Mouse (Mus musculus) C2C12 (cell line): ENCODE measurements around the gene Nmnat3. TPM values are rescaled to one million over a fixed set of nuclear protein-coding genes. Genes with fewer than 3 reads are reported as not detected.

Source experiments
- H3K27me3 ChIP-seq: one replicate; pipeline ENCODE4 v1.6.1; 2011; ENCODE audit not compliant: control insufficient read depth, insufficient read depth, insufficient read length
- H3K36me3 ChIP-seq: one replicate; pipeline ENCODE4 v1.6.1; 2011; ENCODE audit not compliant: control insufficient read depth, insufficient read depth
- H3K4me3 ChIP-seq: one replicate; pipeline ENCODE4 v1.5.1; 2011; ENCODE audit warnings: mild to moderate bottlenecking, control low read depth; ENCODE audit not compliant: poor library complexity, insufficient read depth, severe bottlenecking
- H3K79me2 ChIP-seq: one replicate; pipeline ENCODE4 v1.6.1; 2011; ENCODE audit not compliant: control insufficient read depth, insufficient read depth
- H3K79me3 ChIP-seq: one replicate; pipeline ENCODE4 v1.6.1; 2011; ENCODE audit warnings: low read depth, control low read depth
- H3ac ChIP-seq: one replicate; pipeline ENCODE3; 2011; ENCODE audit warnings: low read depth; ENCODE audit not compliant: control insufficient read depth, insufficient read length
- CEBPB ChIP-seq: IDR thresholded peaks from one replicate; pipeline ENCODE4 v1.6.1; 2011; ENCODE audit warnings: low read depth, mild to moderate bottlenecking, control low read depth, moderate library complexity
- CTCF ChIP-seq: IDR thresholded peaks from one replicate; pipeline ENCODE4 v1.5.1; 2011; ENCODE audit not compliant: control insufficient read depth, insufficient read depth, insufficient read length
- FOSL1 ChIP-seq: IDR thresholded peaks from one replicate; pipeline ENCODE4 v1.8.0; 2011; ENCODE audit warnings: mild to moderate bottlenecking, low read length; ENCODE audit not compliant: poor library complexity, insufficient read depth, severe bottlenecking
- MAX ChIP-seq: IDR thresholded peaks from one replicate; pipeline ENCODE4 v1.6.1; 2011; ENCODE audit warnings: mild to moderate bottlenecking, control low read depth
- MYOD1 ChIP-seq: IDR thresholded peaks from one replicate; pipeline ENCODE4 v1.6.1; 2011; ENCODE audit warnings: low read depth; ENCODE audit not compliant: control insufficient read depth, insufficient read length
- MYOG ChIP-seq: IDR thresholded peaks from one replicate; pipeline ENCODE4 v1.6.1; 2011; ENCODE audit not compliant: control insufficient read depth, insufficient read length; ENCODE audit errors: extremely low read depth
- USF1 ChIP-seq: IDR thresholded peaks from one replicate; pipeline ENCODE4 v1.6.1; 2011; ENCODE audit warnings: low read depth, mild to moderate bottlenecking, control low read depth, moderate library complexity
- polyA plus RNA-seq: library from polyadenylated mRNA; unstranded; fragments of >200 nt; fragmentation: generic; extraction: Trizol; gene quantifications from one replicate; pipeline ENCODE4 v1.2.1, GENCODE M21; 2012; ENCODE audit warnings: missing spikeins

Gene Nmnat3
- polyA plus RNA-seq, 1 experiment: 0.34 TPM

DNA sequence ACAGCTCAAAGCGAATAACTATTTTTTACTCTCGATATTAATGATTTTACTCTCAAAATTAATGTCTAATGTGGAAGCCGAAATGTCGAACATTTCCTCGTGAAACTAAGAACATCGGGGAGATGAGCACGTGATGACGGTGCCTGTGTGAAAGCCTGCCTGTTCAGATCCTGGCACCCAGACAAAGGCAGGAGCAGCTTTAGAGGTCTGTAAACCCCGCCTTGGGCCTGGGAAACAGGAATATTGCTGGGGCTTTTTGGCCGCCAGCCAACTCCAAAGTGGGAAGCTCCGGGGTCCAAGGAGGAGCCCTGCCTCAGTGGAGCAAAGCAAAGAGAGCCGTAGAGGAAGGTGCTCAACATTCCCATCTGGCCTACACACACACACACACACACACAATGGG is 120.5 kb downstream of the Nmnat3 start:
- peaks cover 4% of the 10 kb centered on the region for H3K27me3 ChIP-seq
- H3K79me2 ChIP-seq: no peaks in the 10 kb centered on the region
- no peak for TF ChIP-seq USF1
- TF ChIP-seq MAX: no peak
- TF ChIP-seq MYOD1: no peak
- no peak for TF ChIP-seq CTCF
- TF ChIP-seq FOSL1: no peak
- no peak for TF ChIP-seq MYOG
- TF ChIP-seq CEBPB: no peak
- no peak overlapping the region for H3K4me3 ChIP-seq
- H3K36me3 ChIP-seq: no peaks in the 10 kb centered on the region
- H3ac ChIP-seq: no peak overlapping the region
- H3K79me3 ChIP-seq: no peaks in the 10 kb centered on the region

- Histone ChIP-seq H3K27me3 (peaks cover 4% of the 10 kb centered on the region), H3K79me3 (no peaks in the 10 kb centered on the region), H3K4me3 (no peak overlapping the region), H3ac (no peak overlapping the region), H3K36me3 (no peaks in the 10 kb centered on the region), H3K79me2 (no peaks in the 10 kb centered on the region)
- peak; percentile 77 for TF ChIP-seq CTCF
- no peak for TF ChIP-seq CEBPB
Observed at GRCm38 (mm10) chr9:98409137-98409536, 121.9 kb downstream of the Nmnat3 start.

GRCm38 (mm10) chr9:98415427-98415826 is 128.2 kb downstream of the Nmnat3 start:
- no peak overlapping the region for H3K4me3 ChIP-seq
- H3K36me3 ChIP-seq: no peaks in the 10 kb centered on the region
- peaks cover 17% of the 10 kb centered on the region for H3K27me3 ChIP-seq
- H3K79me3 ChIP-seq: no peaks in the 10 kb centered on the region
- TF ChIP-seq MYOD1: no peak
- no peak for TF ChIP-seq CTCF
- no peak for TF ChIP-seq USF1
- TF ChIP-seq MAX: no peak
- no peak for TF ChIP-seq FOSL1
- TF ChIP-seq CEBPB: no peak
- no peak for TF ChIP-seq MYOG
- H3ac ChIP-seq: no peak overlapping the region
- H3K79me2 ChIP-seq: no peaks in the 10 kb centered on the region

DNA sequence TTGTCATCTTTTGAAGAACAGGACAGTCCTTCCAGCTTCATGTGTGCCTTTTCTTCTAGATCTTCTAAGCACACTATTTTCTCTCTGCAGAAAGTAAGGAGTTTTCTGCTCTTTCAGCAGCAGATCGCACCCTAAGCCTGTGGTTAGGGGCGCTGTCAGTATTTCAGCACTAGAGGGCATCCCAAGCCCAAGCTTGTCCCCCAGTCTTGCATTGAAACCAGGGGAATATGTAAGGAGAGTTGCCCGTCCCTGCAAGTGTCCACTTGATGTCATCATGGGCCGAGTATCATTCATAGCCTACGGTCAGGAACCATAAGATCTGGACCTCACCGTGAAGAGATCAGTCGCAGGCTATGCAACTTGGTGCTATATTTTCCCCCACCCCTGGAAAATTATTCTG is 130.7 kb downstream of the Nmnat3 start:
- H3K27me3 ChIP-seq: peaks cover 13% of the 10 kb centered on the region

GRCm38 (mm10) chr9:98418346-98418745 is 131.1 kb downstream of the Nmnat3 start:
- Histone ChIP-seq H3K79me2 (no peaks in the 10 kb centered on the region), H3K36me3 (no peaks in the 10 kb centered on the region)
- TF ChIP-seq CEBPB: no peak
- no peak for TF ChIP-seq CTCF
- TF ChIP-seq MYOD1: no peak
- no peak for TF ChIP-seq USF1
- no peak for TF ChIP-seq MYOG
- no peak for TF ChIP-seq MAX
- no peak for TF ChIP-seq FOSL1

More for the DNA sequence above, 130.7 kb downstream of the Nmnat3 start:
- H3K36me3 ChIP-seq: no peaks in the 10 kb centered on the region
- no peak overlapping the region for H3K4me3 ChIP-seq
- H3K79me3 ChIP-seq: no peaks in the 10 kb centered on the region
- H3K79me2 ChIP-seq: no peaks in the 10 kb centered on the region
- TF ChIP-seq CTCF (peak; percentile 28), USF1 (no peak)
- H3ac ChIP-seq: no peak overlapping the region

DNA sequence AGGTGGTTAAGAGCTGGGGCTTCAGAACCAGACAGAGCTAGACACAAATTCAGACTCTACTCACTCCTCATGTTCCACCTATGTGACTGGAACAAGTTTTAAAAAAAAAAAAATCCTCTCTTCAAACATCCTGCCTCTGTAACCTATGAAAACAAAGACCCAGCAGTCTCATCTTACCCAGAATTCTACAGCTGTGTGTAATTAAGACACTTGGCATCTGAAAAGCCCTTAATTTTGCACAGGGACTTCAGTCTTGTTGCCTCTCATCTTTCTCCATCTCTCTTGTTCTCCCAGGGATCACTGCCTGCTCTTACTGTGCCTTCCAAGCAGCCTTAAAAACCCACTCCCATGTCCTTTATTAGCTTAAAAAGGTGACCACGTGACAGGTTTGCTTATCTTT is 133.4 kb downstream of the Nmnat3 start:
- H3K4me3 ChIP-seq: no peak overlapping the region
- peaks cover 6% of the 10 kb centered on the region for H3K27me3 ChIP-seq
- TF ChIP-seq USF1 (peak; percentile 16), MAX (no peak)
- no peak overlapping the region for H3ac ChIP-seq
- H3K79me3 ChIP-seq: no peaks in the 10 kb centered on the region
- H3K79me2 ChIP-seq: no peaks in the 10 kb centered on the region
- no peaks in the 10 kb centered on the region for H3K36me3 ChIP-seq

More at GRCm38 (mm10) chr9:98418346-98418745, 131.1 kb downstream of the Nmnat3 start:
- H3K4me3 ChIP-seq: no peak overlapping the region
- peaks cover 13% of the 10 kb centered on the region for H3K27me3 ChIP-seq
- H3K79me3 ChIP-seq: no peaks in the 10 kb centered on the region
- H3ac ChIP-seq: no peak overlapping the region

- no peaks in the 10 kb centered on the region for H3K79me3 ChIP-seq
- no peaks in the 10 kb centered on the region for H3K79me2 ChIP-seq
- no peak overlapping the region for H3ac ChIP-seq
- H3K4me3 ChIP-seq: no peak overlapping the region
- H3K36me3 ChIP-seq: no peaks in the 10 kb centered on the region
- no peaks in the 10 kb centered on the region for H3K27me3 ChIP-seq
- TF ChIP-seq MYOD1: no peak
- no peak for TF ChIP-seq USF1
- TF ChIP-seq FOSL1: no peak
- TF ChIP-seq CTCF: no peak
- TF ChIP-seq MYOG: no peak
- no peak for TF ChIP-seq CEBPB
- no peak for TF ChIP-seq MAX
Observed at GRCm38 (mm10) chr9:98421903-98422302, 134.7 kb downstream of the Nmnat3 start.
